Mouse (Mus musculus): ENCODE measurements at regions not wholly inside any gene's neighbourhood (a gene's known extent, or its start where the extent isn't known, plus 50 kb on each side); places are given as distances from the start of the nearest gene placed in this dataset.

DNA sequence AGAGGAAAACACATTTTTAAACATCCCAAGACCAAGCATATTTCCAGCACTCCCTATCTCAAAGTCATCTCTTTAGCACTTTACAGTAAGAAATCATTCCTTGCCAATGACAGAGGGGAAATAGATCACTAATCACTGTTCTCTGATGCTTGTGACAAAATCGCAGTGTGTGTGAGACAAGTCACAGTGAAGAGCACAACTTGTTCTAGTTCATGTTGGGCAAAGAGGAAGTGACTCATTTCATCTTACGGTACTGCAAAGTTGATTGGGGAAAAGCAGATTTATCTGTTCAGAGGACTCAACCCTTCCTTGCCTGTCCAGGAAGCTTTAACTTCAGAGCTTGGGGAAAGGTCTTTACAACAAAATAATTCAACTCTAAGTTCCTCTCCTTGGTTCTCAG lies 2040.6 kb downstream of the A830018L16Rik start:
- no peak for TF ChIP-seq POLR2A (IDR thresholded peaks at IDR 0.05; ENCODE audit: extremely low read depth, insufficient read depth, low read length)
- TF ChIP-seq CTCF (IDR thresholded peaks at IDR 0.05; ENCODE audit: extremely low read depth, insufficient read depth, low read length) = no peak
